Mouse (Mus musculus) mesoderm, embryonic 11.5 days (tissue): Measurements from ENCODE around the gene Spred1.

ENCODE experiments used
- DNase-seq: peaks from one replicate; pipeline ENCODE4 v3.0.0-alpha.2; 2012; ENCODE audit warnings: low read depth, low spot score

The Spred1 gene

GRCm38 (mm10) chr2:117121212-117121983 lies at the start of gene Spred1:
TSS of gene Spred1 (plus strand) at chr2:117121374.
- DNase-seq = peak; percentile 57

- no peak for DNase-seq
Observed at GRCm38 (mm10) chr2:117071596-117071995, 49.6 kb upstream of the Spred1 start.

GRCm38 (mm10) chr2:117078711-117079110 lies 42.5 kb upstream of the Spred1 start:
- DNase-seq = no peak

GRCm38 (mm10) chr2:117079621-117080020 lies 41.6 kb upstream of the Spred1 start:
- DNase-seq = no peak

GRCm38 (mm10) chr2:117086002-117086765 lies 35.0 kb upstream of the Spred1 start:
- no peak for DNase-seq

- DNase-seq = no peak
Observed at GRCm38 (mm10) chr2:117086766-117087457, 34.3 kb upstream of the Spred1 start.

GRCm38 (mm10) chr2:117087458-117087820 lies 33.7 kb upstream of the Spred1 start:
- no peak for DNase-seq

- no peak for DNase-seq
Observed at GRCm38 (mm10) chr2:117089482-117089881, 31.7 kb upstream of the Spred1 start.

GRCm38 (mm10) chr2:117090061-117090460 lies 31.1 kb upstream of the Spred1 start:
- DNase-seq = no peak

- DNase-seq = peak; percentile 48
Observed at GRCm38 (mm10) chr2:117092946-117093401, 28.2 kb upstream of the Spred1 start.

GRCm38 (mm10) chr2:117095491-117095890 lies 25.7 kb upstream of the Spred1 start:
- no peak for DNase-seq

- no peak for DNase-seq
Observed at GRCm38 (mm10) chr2:117097305-117097704, 23.9 kb upstream of the Spred1 start.

- no peak for DNase-seq
Observed at GRCm38 (mm10) chr2:117099316-117099715, 21.9 kb upstream of the Spred1 start.

- DNase-seq = no peak
Observed at GRCm38 (mm10) chr2:117103461-117103860, 17.7 kb upstream of the Spred1 start.

GRCm38 (mm10) chr2:117105407-117105806 lies 15.8 kb upstream of the Spred1 start:
- no peak for DNase-seq

GRCm38 (mm10) chr2:117108059-117108458 lies 13.1 kb upstream of the Spred1 start:
- no peak for DNase-seq

GRCm38 (mm10) chr2:117109296-117109695 lies 11.9 kb upstream of the Spred1 start:
- DNase-seq = no peak

GRCm38 (mm10) chr2:117110355-117110866 lies 10.8 kb upstream of the Spred1 start:
- DNase-seq = no peak

- no peak for DNase-seq
Observed at GRCm38 (mm10) chr2:117113262-117113661, 7.9 kb upstream of the Spred1 start.

GRCm38 (mm10) chr2:117113762-117114161 lies 7.4 kb upstream of the Spred1 start:
- no peak for DNase-seq

- DNase-seq = no peak
Observed at GRCm38 (mm10) chr2:117118516-117118915, 2.7 kb upstream of the Spred1 start.
